Mouse (Mus musculus): ENCODE results near the gene Taf6l. TPM values are rescaled to one million over a fixed set of nuclear protein-coding genes. Genes with fewer than 3 reads are reported as not detected.

The Taf6l gene
- total and polyA plus RNA-seq, 3 experiments, result 17.0 to 33.4 (median 17.5) TPM

- Histone ChIP-seq H3K4me1 (ENCODE audit: insufficient read depth, low read depth, low read length) (peaks cover 17% of the 10 kb centered on the region), H3K36me3 (replicated peaks) (peaks cover 36% of the 10 kb centered on the region), H3K9me3 (replicated peaks) (no peaks in the 10 kb centered on the region), H3K27me3 (ENCODE audit: insufficient read depth, low read length) (no peaks in the 10 kb centered on the region), H3K4me3 (ENCODE audit: low read depth, low read length) (peak overlapping the region; percentile 25; the same call in 1 of the 2 replicates)
- no peak for TF ChIP-seq POLR2AphosphoS5 (IDR thresholded peaks at IDR 0.05; ENCODE audit: insufficient replicate concordance, low read depth, low read length)
- TF ChIP-seq CTCF (IDR thresholded peaks at IDR 0.05; ENCODE audit: low read depth, low read length), result no peak
- TF ChIP-seq TAL1 (conservative IDR thresholded peaks at IDR 0.05; ENCODE audit: low read depth, low read length), result no peak
- no peak for TF ChIP-seq GATA2 (IDR thresholded peaks at IDR 0.05; ENCODE audit: borderline replicate concordance, low read depth, low read length)
- no peak for TF ChIP-seq GATA1 (IDR thresholded peaks at IDR 0.05; ENCODE audit: borderline replicate concordance, low read length)
- no peak for ATAC-seq (ENCODE audit: extremely low read depth, insufficient number of reproducible peaks, low FRiP score, poor library complexity, severe bottlenecking)
- no peak for DNase-seq (ENCODE audit: low spot score)
Observed at GRCm38 (mm10) chr19:8726609-8727390, 59.4 kb downstream of the Taf6l start.

- peak overlapping the region; percentile 89 for H3K4me3 ChIP-seq (ENCODE audit: low read depth, low read length)
- ATAC-seq (ENCODE audit: extremely low read depth, insufficient number of reproducible peaks, low FRiP score, poor library complexity, severe bottlenecking) (no peak), DNase-seq (ENCODE audit: low spot score) (no peak)
- no peak for TF ChIP-seq CTCF (IDR thresholded peaks at IDR 0.05; ENCODE audit: low read depth, low read length)
- TF ChIP-seq GATA2 (IDR thresholded peaks at IDR 0.05; ENCODE audit: borderline replicate concordance, low read depth, low read length), result no peak
- TF ChIP-seq TAL1 (conservative IDR thresholded peaks at IDR 0.05; ENCODE audit: low read depth, low read length), result no peak
- no peak for TF ChIP-seq POLR2AphosphoS5 (IDR thresholded peaks at IDR 0.05; ENCODE audit: insufficient replicate concordance, low read depth, low read length)
- no peak for TF ChIP-seq GATA1 (IDR thresholded peaks at IDR 0.05; ENCODE audit: borderline replicate concordance, low read length)
- no peaks in the 10 kb centered on the region for H3K9me3 ChIP-seq (replicated peaks)
- peaks cover 41% of the 10 kb centered on the region for H3K36me3 ChIP-seq (replicated peaks)
- H3K27me3 ChIP-seq (ENCODE audit: insufficient read depth, low read length), result no peaks in the 10 kb centered on the region
- peaks cover 32% of the 10 kb centered on the region for H3K4me1 ChIP-seq (ENCODE audit: insufficient read depth, low read depth, low read length)
Observed at GRCm38 (mm10) chr19:8725081-8725613, 61.1 kb downstream of the Taf6l start.

Other genes starting within 250 kb of the Taf6l start
Only the 20 nearest of the 33 such genes appear.
- 288 and 317 TPM in 2 replicates for gene Slc3a2, start 63.0 kb downstream of the Taf6l start, total RNA-seq (2014; fragmentation: Nextera tagmentation)
- 217 and 282 TPM in 2 replicates for gene Slc3a2, start 63.0 kb downstream of the Taf6l start, total RNA-seq (2017)
- gene Slc3a2, start 63.0 kb downstream of the Taf6l start, polyA plus RNA-seq (2012), result 232 and 240 TPM in 2 replicates
- gene Wdr74, start 50.6 kb downstream of the Taf6l start, total RNA-seq (2014; fragmentation: Nextera tagmentation), result 124 and 180 TPM in 2 replicates
- 75.0 and 135 TPM in 2 replicates for gene Wdr74, start 50.6 kb downstream of the Taf6l start, total RNA-seq (2017)
- 37.8 and 46.5 TPM in 2 replicates for gene Wdr74, start 50.6 kb downstream of the Taf6l start, polyA plus RNA-seq (2012)
- gene 1700092M07Rik, start 45.7 kb downstream of the Taf6l start, total RNA-seq (2014; fragmentation: Nextera tagmentation), result 2.5 and 5.3 TPM in 2 replicates
- gene 1700092M07Rik, start 45.7 kb downstream of the Taf6l start, total RNA-seq (2017), result 3.3 and 4.5 TPM in 2 replicates
- 0.81 and 0.99 TPM in 2 replicates for gene 1700092M07Rik, start 45.7 kb downstream of the Taf6l start, polyA plus RNA-seq (2012)
- 61.1 and 84.0 TPM in 2 replicates for gene Stx5a, start 45.0 kb downstream of the Taf6l start, total RNA-seq (2014; fragmentation: Nextera tagmentation)
- 62.8 and 73.2 TPM in 2 replicates for gene Stx5a, start 45.0 kb downstream of the Taf6l start, total RNA-seq (2017)
- gene Stx5a, start 45.0 kb downstream of the Taf6l start, polyA plus RNA-seq (2012), result 12.9 and 13.2 TPM in 2 replicates
- 445 and 456 TPM in 2 replicates for gene Nxf1, start 29.3 kb downstream of the Taf6l start, total RNA-seq (2014; fragmentation: Nextera tagmentation)
- 175 and 184 TPM in 2 replicates for gene Nxf1, start 29.3 kb downstream of the Taf6l start, total RNA-seq (2017)
- gene Nxf1, start 29.3 kb downstream of the Taf6l start, polyA plus RNA-seq (2012), result 35.9 and 39.7 TPM in 2 replicates
- gene Tmem223, start 15.4 kb downstream of the Taf6l start, total RNA-seq (2014; fragmentation: Nextera tagmentation), result 8.2 and 16.3 TPM in 2 replicates
- 3.2 and 4.0 TPM in 2 replicates for gene Tmem223, start 15.4 kb downstream of the Taf6l start, total RNA-seq (2017)
- gene Tmem223, start 15.4 kb downstream of the Taf6l start, polyA plus RNA-seq (2012), result 6.1 and 8.7 TPM in 2 replicates
- gene Tmem179b, start 11.9 kb downstream of the Taf6l start, total RNA-seq (2014; fragmentation: Nextera tagmentation), result 138 and 153 TPM in 2 replicates
- 96.6 and 102 TPM in 2 replicates for gene Tmem179b, start 11.9 kb downstream of the Taf6l start, total RNA-seq (2017)
- 90.2 and 102 TPM in 2 replicates for gene Tmem179b, start 11.9 kb downstream of the Taf6l start, polyA plus RNA-seq (2012)
- 112 and 137 TPM in 2 replicates for gene Polr2g, start 12.2 kb upstream of the Taf6l start, total RNA-seq (2014; fragmentation: Nextera tagmentation)
- gene Polr2g, start 12.2 kb upstream of the Taf6l start, total RNA-seq (2017), result 104 and 122 TPM in 2 replicates
- gene Polr2g, start 12.2 kb upstream of the Taf6l start, polyA plus RNA-seq (2012), result 6.8 and 9.8 TPM in 2 replicates
- 0.73 and 1.7 TPM in 2 replicates for gene Zbtb3, start 16.1 kb upstream of the Taf6l start, total RNA-seq (2014; fragmentation: Nextera tagmentation)
- 2.7 and 3.2 TPM in 2 replicates for gene Zbtb3, start 16.1 kb upstream of the Taf6l start, total RNA-seq (2017)
- 1.7 and 1.8 TPM in 2 replicates for gene Zbtb3, start 16.1 kb upstream of the Taf6l start, polyA plus RNA-seq (2012)
- gene Ttc9c, start 32.9 kb upstream of the Taf6l start, total RNA-seq (2014; fragmentation: Nextera tagmentation), result 61.6 and 73.9 TPM in 2 replicates
- gene Ttc9c, start 32.9 kb upstream of the Taf6l start, total RNA-seq (2017), result 74.7 and 76.1 TPM in 2 replicates
- gene Ttc9c, start 32.9 kb upstream of the Taf6l start, polyA plus RNA-seq (2012), result 4.7 and 6.9 TPM in 2 replicates
- 75.0 and 82.1 TPM in 2 replicates for gene Hnrnpul2, start 33.6 kb upstream of the Taf6l start, total RNA-seq (2014; fragmentation: Nextera tagmentation)
- 33.7 and 45.9 TPM in 2 replicates for gene Hnrnpul2, start 33.6 kb upstream of the Taf6l start, total RNA-seq (2017)
- gene Hnrnpul2, start 33.6 kb upstream of the Taf6l start, polyA plus RNA-seq (2012), result 114 and 136 TPM in 2 replicates
- not detected in 2 replicates for gene AC129217.1, start 43.4 kb upstream of the Taf6l start, total RNA-seq (2014; fragmentation: Nextera tagmentation)
- 3.4 and 3.7 TPM in 2 replicates for gene AC129217.1, start 43.4 kb upstream of the Taf6l start, total RNA-seq (2017)
- gene AC129217.1, start 43.4 kb upstream of the Taf6l start, polyA plus RNA-seq (2012), result 102 and 115 TPM in 2 replicates
- gene Bscl2, start 51.0 kb upstream of the Taf6l start, total RNA-seq (2014; fragmentation: Nextera tagmentation), result 17.0 and 20.5 TPM in 2 replicates
- gene Bscl2, start 51.0 kb upstream of the Taf6l start, total RNA-seq (2017), result 5.5 and 6.6 TPM in 2 replicates
- gene Bscl2, start 51.0 kb upstream of the Taf6l start, polyA plus RNA-seq (2012), result 6.5 and 9.0 TPM in 2 replicates
- not detected in 2 replicates for gene Gng3, start 52.8 kb upstream of the Taf6l start, total RNA-seq (2014; fragmentation: Nextera tagmentation)
- gene Gng3, start 52.8 kb upstream of the Taf6l start, total RNA-seq (2017), result 0.11 TPM in 1 of 2 replicates, not detected in the other
- gene Gng3, start 52.8 kb upstream of the Taf6l start, polyA plus RNA-seq (2012), result not detected in 2 replicates
- gene Lrrn4cl, start 64.4 kb upstream of the Taf6l start, total RNA-seq (2014; fragmentation: Nextera tagmentation), result not detected in 2 replicates
- 0.06 and 0.16 TPM in 2 replicates for gene Lrrn4cl, start 64.4 kb upstream of the Taf6l start, total RNA-seq (2017)
- not detected in 2 replicates for gene Lrrn4cl, start 64.4 kb upstream of the Taf6l start, polyA plus RNA-seq (2012)
- 101 and 102 TPM in 2 replicates for gene Ubxn1, start 85.1 kb upstream of the Taf6l start, total RNA-seq (2014; fragmentation: Nextera tagmentation)
- gene Ubxn1, start 85.1 kb upstream of the Taf6l start, total RNA-seq (2017), result 184 and 203 TPM in 2 replicates
- 233 and 309 TPM in 2 replicates for gene Ubxn1, start 85.1 kb upstream of the Taf6l start, polyA plus RNA-seq (2012)
- 22.3 and 24.8 TPM in 2 replicates for gene Uqcc3, start 94.5 kb upstream of the Taf6l start, total RNA-seq (2014; fragmentation: Nextera tagmentation)
- 107 and 112 TPM in 2 replicates for gene Uqcc3, start 94.5 kb upstream of the Taf6l start, total RNA-seq (2017)
- 39.6 and 41.1 TPM in 2 replicates for gene Uqcc3, start 94.5 kb upstream of the Taf6l start, polyA plus RNA-seq (2012)
- gene Lbhd1, start 97.3 kb upstream of the Taf6l start, total RNA-seq (2014; fragmentation: Nextera tagmentation), result 9.1 and 11.4 TPM in 2 replicates
- 14.8 and 18.1 TPM in 2 replicates for gene Lbhd1, start 97.3 kb upstream of the Taf6l start, total RNA-seq (2017)
- gene Lbhd1, start 97.3 kb upstream of the Taf6l start, polyA plus RNA-seq (2012), result 0.64 and 0.67 TPM in 2 replicates
- gene Gm49403, start 97.5 kb upstream of the Taf6l start, total RNA-seq (2014; fragmentation: Nextera tagmentation), result not detected in 2 replicates
- gene Gm49403, start 97.5 kb upstream of the Taf6l start, total RNA-seq (2017), result not detected in 2 replicates
- not detected in 2 replicates for gene Gm49403, start 97.5 kb upstream of the Taf6l start, polyA plus RNA-seq (2012)
- gene 1810009A15Rik, start 102.4 kb upstream of the Taf6l start, total RNA-seq (2014; fragmentation: Nextera tagmentation), result 53.0 and 65.4 TPM in 2 replicates
- 84.9 and 104 TPM in 2 replicates for gene 1810009A15Rik, start 102.4 kb upstream of the Taf6l start, total RNA-seq (2017)
- gene 1810009A15Rik, start 102.4 kb upstream of the Taf6l start, polyA plus RNA-seq (2012), result 66.1 and 85.7 TPM in 2 replicates

Data from G1E (cell line).